Mouse (Mus musculus) neural tube, embryonic 12.5 days (tissue): ENCODE measurements around the gene Ostn. TPM values are rescaled to one million over a fixed set of nuclear protein-coding genes. Genes with fewer than 3 reads are reported as not detected.
A peak's percentile ranks its signal among the peaks of the same experiment; 100 is the strongest.

Experiments
- ATAC-seq: fragments of 200-750 bp; cut with Nextera tagmentation; 2 replicates; pipeline ENCODE4 v1.8.0; 2017; ENCODE audit warnings: low read depth, mild to moderate bottlenecking, moderate TSS enrichment, moderate library complexity; ENCODE audit not compliant: low FRiP score
- H3K27ac ChIP-seq: fragments of 300-500 bp; sonication (generic); 2 replicates; pipeline ENCODE4 v1.5.1; 2016
- H3K27me3 ChIP-seq: fragments of 300-500 bp; sonication (generic); replicated peaks from 2 replicates; pipeline ENCODE4 v1.6.1; 2016; ENCODE audit warnings: mild to moderate bottlenecking
- H3K36me3 ChIP-seq: fragments of 300-500 bp; sonication (generic); 2 replicates; pipeline ENCODE4 v1.6.1; 2016; ENCODE audit warnings: mild to moderate bottlenecking
- H3K4me1 ChIP-seq: fragments of 300-500 bp; sonication (generic); 2 replicates; pipeline ENCODE4 v1.6.1; 2016
- H3K4me2 ChIP-seq: fragments of 300-500 bp; sonication (generic); replicated peaks from 2 replicates; pipeline ENCODE4 v1.6.1; 2016; ENCODE audit warnings: mild to moderate bottlenecking
- H3K4me3 ChIP-seq: fragments of 300-500 bp; sonication (generic); 2 replicates; pipeline ENCODE4 v1.5.1; 2016
- H3K9ac ChIP-seq: fragments of 300-500 bp; sonication (generic); 2 replicates; pipeline ENCODE4 v1.6.1; 2016; ENCODE audit warnings: mild to moderate bottlenecking
- H3K9me3 ChIP-seq: fragments of 300-500 bp; sonication (generic); 2 replicates; pipeline ENCODE4 v1.6.1; 2016; ENCODE audit warnings: mild to moderate bottlenecking
- WGBS: fragments of 180-500 bp; shearing (Covaris S2); methylation state at CpG from one replicate; pipeline ENCODE4 v1.1.7; 2016; 5-methylcytosine and 5-hydroxymethylcytosine counted together
- polyA plus RNA-seq: library from polyadenylated mRNA; unstranded; fragments of >200 nt; fragmentation: Nextera tagmentation; extraction: Ambion mirVana; gene quantifications from 2 replicates; pipeline ENCODE4 v1.2.1, GENCODE M21; 2016

Gene Ostn
- polyA plus RNA-seq, 1 experiment from 2014 or later = not detected

DNA sequence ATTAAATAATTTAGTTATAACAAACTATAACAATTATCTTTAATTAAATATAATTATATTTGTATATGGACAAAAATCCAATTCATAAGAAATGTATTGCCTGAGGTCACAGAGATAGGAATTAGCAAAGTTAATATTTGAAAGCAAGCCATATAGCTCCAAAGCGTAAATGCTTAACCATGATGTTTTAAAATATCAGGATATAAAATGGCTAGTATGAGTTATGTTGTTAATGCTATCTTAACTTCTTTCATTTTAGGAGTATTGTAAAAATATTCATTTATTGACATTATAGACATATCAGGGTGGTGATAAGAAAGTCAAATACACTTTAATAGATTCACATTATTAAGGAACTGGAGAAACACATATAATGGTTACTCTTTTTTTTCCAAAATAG lies 52.8 kb downstream of the Ostn start:
- no peaks in the 10 kb centered on the region for H3K36me3 ChIP-seq
- H3K4me2 ChIP-seq = no peak overlapping the region
- no peaks in the 10 kb centered on the region for H3K27me3 ChIP-seq
- H3K9ac ChIP-seq = no peak overlapping the region
- no peaks in the 10 kb centered on the region for H3K9me3 ChIP-seq
- H3K27ac ChIP-seq = no peak overlapping the region
- H3K4me1 ChIP-seq = no peaks in the 10 kb centered on the region
- 91% methylated on average over 1 of the region's 1 CpGs for WGBS
- H3K4me3 ChIP-seq = no peak overlapping the region
- no peak for ATAC-seq

DNA sequence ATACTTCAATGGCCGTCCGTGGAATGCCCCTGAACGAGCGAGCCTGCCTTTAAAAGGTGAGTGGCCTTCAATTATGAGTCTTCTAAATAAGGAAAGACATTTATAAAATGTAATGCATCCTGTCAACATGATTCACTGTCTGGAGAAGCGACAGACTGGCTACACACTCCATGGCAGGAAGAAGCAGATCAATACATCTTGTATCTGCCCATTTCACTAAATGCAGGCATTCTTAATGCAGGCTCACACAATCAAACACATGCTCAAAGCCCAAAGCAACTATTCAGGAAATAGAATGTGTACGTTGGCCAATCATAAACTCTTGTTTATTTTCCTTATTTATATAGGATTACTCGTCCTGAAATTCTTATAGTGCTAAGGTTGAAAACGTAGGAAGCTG lies 62.9 kb downstream of the Ostn start, which contains the start of gene Uts2b:
Gene Uts2b (minus strand): TSS at position 49 of the 400 bp plus-strand sequence.
- no peak within 1 kb of the TSS for H3K4me2 ChIP-seq
- no peak within 1 kb of the TSS for H3K4me3 ChIP-seq
- no peaks in the 10 kb centered on the region for H3K27me3 ChIP-seq
- no peak within 1 kb of the TSS for H3K9ac ChIP-seq
- H3K4me1 ChIP-seq = no peaks in the 10 kb centered on the region
- no peaks in the 10 kb centered on the region for H3K9me3 ChIP-seq
- no peak within 1 kb of the TSS for H3K27ac ChIP-seq
- 0 out of 2 replicates have a peak, but pooled peaks have one; percentile 13 for ATAC-seq
- WGBS = 70% methylated on average over 8 of the region's 8 CpGs
- no peaks in the 10 kb centered on the region for H3K36me3 ChIP-seq

DNA sequence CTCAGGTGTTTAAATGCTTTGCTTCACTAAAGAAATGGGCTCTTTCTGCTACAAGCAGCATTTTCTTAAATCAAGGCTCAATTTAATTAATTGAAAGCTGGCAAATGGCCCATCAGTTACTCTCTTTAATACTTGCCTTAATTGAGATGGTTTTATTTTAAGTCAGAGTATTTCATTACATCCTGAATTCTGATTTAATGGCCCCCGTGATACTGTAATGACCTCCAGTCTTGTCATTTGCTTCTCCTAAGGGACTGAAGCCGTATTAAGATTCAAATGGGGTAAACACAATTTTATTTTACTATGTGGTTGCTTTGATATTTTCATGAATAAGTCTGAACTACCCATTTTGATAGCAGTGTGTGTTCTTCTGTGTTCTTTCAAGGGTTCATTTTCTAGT lies 63.4 kb downstream of the Ostn start:
- WGBS = 55% methylated on average over 2 of the region's 2 CpGs

DNA sequence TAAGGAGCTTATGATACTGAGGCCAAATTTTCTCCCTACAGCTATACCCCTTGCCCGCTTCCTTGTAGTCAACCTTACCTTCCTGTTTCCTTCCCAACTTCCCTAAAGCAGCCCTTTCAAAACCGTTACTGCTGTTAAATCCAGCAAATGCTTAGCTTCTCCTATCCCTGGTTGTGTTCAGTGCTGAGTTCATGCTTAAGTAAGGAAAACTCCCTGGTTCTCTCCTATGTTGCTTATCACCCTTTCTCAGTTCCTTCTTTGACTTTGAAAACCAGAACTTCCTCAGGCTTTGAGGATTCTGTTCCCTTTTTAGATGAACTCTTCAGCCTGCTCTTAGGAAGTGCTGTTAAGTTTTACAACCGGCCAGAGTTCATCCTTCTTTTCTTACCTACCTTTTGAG lies 66.8 kb downstream of the Ostn start:
- Histone ChIP-seq H3K27me3 (no peaks in the 10 kb centered on the region), H3K4me3 (no peak overlapping the region), H3K9me3 (no peaks in the 10 kb centered on the region), H3K27ac (no peak overlapping the region), H3K9ac (no peak overlapping the region), H3K4me2 (no peak overlapping the region), H3K4me1 (no peaks in the 10 kb centered on the region), H3K36me3 (no peaks in the 10 kb centered on the region)
- 72% methylated on average over 3 of the region's 3 CpGs for WGBS
- ATAC-seq = no peak

More for the DNA sequence above, 63.4 kb downstream of the Ostn start:
- no peaks in the 10 kb centered on the region for H3K9me3 ChIP-seq
- H3K4me1 ChIP-seq = no peaks in the 10 kb centered on the region
- H3K4me3 ChIP-seq = no peak overlapping the region
- no peak overlapping the region for H3K9ac ChIP-seq
- ATAC-seq = no peak
- H3K4me2 ChIP-seq = no peak overlapping the region
- H3K27me3 ChIP-seq = no peaks in the 10 kb centered on the region
- no peaks in the 10 kb centered on the region for H3K36me3 ChIP-seq
- no peak overlapping the region for H3K27ac ChIP-seq

DNA sequence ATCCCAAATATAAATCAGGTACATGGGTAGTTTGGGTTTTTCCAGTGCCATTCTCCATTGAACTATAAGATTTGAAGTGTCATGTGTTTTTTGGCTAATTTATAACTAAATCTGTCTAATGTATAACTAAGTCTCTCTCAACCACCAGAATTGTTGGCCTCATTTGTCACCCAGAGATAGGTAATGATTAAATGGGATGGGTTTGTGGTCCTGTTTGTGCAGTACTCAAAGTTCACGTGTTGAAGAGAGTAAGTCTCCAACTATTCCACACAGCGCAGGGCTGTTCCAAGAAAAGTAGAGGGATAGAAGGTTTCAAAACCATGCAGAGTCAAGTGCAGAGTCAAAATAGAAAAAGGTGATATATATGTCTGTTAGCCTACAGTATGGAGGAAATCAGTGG lies 68.0 kb downstream of the Ostn start:
- H3K4me2 ChIP-seq = no peak overlapping the region
- no peak overlapping the region for H3K27ac ChIP-seq

DNA sequence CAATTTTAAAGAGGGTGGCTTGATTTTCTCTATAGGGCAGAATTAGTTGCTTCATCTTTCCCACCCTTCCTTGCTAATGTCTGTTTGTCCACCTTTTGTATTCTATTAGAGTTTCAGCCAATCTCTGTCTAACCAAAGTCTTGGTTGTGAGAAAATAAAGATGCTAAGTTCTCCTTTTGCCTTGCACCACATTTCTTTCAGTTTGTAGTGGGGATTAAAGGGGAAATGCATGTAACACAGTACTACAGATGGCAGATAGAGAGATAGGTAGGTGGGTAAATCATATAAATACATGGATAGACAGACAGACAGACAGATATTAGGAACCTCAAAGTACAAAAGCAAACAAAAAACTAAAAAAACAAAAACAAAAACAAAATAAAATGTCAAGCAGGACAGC lies 69.3 kb downstream of the Ostn start:
- Histone ChIP-seq H3K36me3 (no peaks in the 10 kb centered on the region), H3K4me2 (no peak overlapping the region), H3K27me3 (no peaks in the 10 kb centered on the region), H3K9ac (no peak overlapping the region), H3K4me3 (no peak overlapping the region), H3K4me1 (no peaks in the 10 kb centered on the region), H3K27ac (no peak overlapping the region), H3K9me3 (no peaks in the 10 kb centered on the region)
- no peak for ATAC-seq

More for the DNA sequence above, 68.0 kb downstream of the Ostn start:
- Histone ChIP-seq H3K27me3 (no peaks in the 10 kb centered on the region), H3K9ac (no peak overlapping the region), H3K4me3 (no peak overlapping the region), H3K9me3 (no peaks in the 10 kb centered on the region), H3K4me1 (no peaks in the 10 kb centered on the region), H3K36me3 (no peaks in the 10 kb centered on the region)
- 88% methylated on average over 2 of the region's 2 CpGs for WGBS
- no peak for ATAC-seq

DNA sequence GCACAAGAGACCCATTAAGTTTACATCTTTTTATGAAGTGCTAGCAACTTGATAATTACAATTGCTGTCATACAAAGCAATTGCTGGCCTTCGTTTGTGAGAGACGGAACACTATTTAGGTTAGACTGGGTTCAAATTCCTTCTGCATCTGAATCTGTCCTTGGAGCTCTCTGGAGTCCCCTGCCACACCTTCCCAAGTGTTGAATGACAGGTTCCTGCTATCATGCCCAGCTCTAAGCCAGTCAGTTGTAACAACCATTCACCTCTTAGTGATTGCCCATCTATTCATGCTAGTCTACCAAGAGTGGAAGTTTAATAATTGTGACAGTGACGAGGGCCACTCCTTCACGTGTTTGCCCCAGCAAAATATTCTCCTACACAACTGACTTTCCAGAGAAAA lies 74.9 kb downstream of the Ostn start:
- H3K4me1 ChIP-seq = no peaks in the 10 kb centered on the region
- no peak overlapping the region for H3K4me3 ChIP-seq
- H3K27me3 ChIP-seq = no peaks in the 10 kb centered on the region
- no peaks in the 10 kb centered on the region for H3K36me3 ChIP-seq
- 84% methylated on average over 4 of the region's 4 CpGs for WGBS
- no peak overlapping the region for H3K4me2 ChIP-seq
- no peak for ATAC-seq
- H3K9me3 ChIP-seq = no peaks in the 10 kb centered on the region
- no peak overlapping the region for H3K27ac ChIP-seq
- H3K9ac ChIP-seq = no peak overlapping the region

DNA sequence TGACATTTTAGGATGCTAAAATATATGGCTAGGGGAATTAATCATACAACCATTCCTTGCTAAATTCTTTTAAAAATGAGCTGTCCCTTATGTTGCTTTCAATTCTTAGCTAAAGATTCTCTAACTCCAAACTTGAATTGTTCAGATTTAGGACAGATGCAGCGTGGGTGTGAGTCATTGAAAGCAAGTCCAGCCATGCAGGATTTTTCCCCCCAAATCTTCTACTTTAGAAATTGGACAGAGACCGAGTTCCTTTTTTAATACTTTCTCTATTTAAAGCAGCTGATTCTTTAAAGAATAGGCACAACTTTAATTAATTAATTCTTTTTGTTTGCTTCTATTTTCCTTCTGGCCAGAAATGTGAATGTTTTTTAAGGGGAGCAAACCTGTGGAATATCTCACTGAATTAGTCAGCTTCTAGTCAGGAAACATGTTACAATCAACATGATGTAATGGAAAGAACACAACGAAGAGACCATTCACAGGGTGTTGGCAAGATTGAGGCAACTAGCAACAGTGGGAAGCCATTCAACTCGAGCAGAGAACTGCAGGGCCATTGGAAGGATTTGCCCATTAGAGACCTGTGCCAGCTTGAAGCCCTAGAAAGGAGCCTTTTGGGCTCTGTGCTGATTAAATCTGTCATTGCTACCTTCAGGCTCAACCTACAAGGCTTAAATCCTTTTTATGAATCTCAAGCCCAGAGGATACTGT lies 77.8 kb downstream of the Ostn start:
- WGBS = 77% methylated on average over 4 of the region's 4 CpGs
- Histone ChIP-seq H3K4me1 (0 out of 2 replicates have a peak, but pooled peaks cover 4% of the 10 kb centered on the region), H3K27ac (no peak overlapping the region), H3K9ac (no peak overlapping the region), H3K4me3 (no peak overlapping the region), H3K4me2 (no peak overlapping the region), H3K9me3 (no peaks in the 10 kb centered on the region), H3K36me3 (no peaks in the 10 kb centered on the region), H3K27me3 (no peaks in the 10 kb centered on the region)
- no peak for ATAC-seq

DNA sequence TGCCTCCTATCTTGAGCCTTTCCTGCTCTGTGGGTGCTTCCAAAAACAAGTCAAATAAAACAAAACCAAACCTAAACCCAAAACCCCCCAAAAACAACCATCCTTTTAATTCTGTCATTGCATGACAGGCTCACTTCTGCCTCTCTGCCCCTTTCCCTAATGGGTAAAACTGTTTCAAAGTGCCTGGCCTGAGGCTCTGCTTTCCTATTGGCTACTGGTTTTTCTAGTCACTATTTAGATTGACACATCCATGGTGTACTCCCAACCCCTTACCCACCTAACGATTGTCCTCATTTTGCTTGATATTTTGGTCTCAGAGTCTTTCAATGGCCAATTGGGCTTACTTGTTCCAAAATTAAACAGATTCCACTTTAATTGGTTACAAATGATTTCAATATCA lies 78.4 kb downstream of the Ostn start:
- Histone ChIP-seq H3K4me3 (no peak overlapping the region), H3K9ac (no peak overlapping the region), H3K4me2 (no peak overlapping the region), H3K36me3 (no peaks in the 10 kb centered on the region), H3K27me3 (no peaks in the 10 kb centered on the region), H3K4me1 (peaks cover 10% of the 10 kb centered on the region; the same call in 1 of the 2 replicates), H3K27ac (no peak overlapping the region), H3K9me3 (no peaks in the 10 kb centered on the region)
- ATAC-seq = no peak
- 76% methylated on average over 1 of the region's 1 CpGs for WGBS

DNA sequence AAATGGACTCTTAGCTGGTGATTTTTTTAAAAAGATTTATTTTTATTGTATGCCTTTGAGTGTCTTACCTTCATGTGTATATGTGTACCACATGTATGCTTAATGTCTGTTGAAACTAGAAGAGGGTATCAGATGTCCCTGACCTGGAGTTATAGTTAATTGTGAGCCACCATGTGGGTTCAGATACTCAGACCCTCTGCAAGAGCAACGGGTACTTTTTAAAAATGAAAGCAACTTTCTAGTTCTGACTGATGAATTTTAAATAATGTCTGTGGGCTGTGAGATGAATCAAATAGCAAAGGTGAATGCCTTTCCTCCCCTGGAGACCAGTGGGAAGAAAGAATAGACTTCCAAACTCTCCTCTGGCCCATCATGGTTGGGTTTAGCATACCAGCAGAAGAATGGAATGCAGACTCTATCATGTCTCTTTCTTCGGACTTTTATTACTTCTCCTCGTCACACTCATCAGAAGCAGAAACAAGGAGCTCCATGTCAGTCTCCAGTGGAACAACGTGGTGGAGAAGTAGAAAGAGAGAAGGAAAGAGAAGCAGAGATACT lies 79.6 kb downstream of the Ostn start:
- Histone ChIP-seq H3K9ac (no peak overlapping the region), H3K27ac (no peak overlapping the region), H3K4me1 (peaks cover 15% of the 10 kb centered on the region; the same call in 1 of the 2 replicates), H3K4me2 (no peak overlapping the region), H3K9me3 (no peaks in the 10 kb centered on the region), H3K4me3 (no peak overlapping the region), H3K36me3 (no peaks in the 10 kb centered on the region), H3K27me3 (no peaks in the 10 kb centered on the region)
- 77% methylated on average over 4 of the region's 4 CpGs for WGBS
- ATAC-seq = no peak

DNA sequence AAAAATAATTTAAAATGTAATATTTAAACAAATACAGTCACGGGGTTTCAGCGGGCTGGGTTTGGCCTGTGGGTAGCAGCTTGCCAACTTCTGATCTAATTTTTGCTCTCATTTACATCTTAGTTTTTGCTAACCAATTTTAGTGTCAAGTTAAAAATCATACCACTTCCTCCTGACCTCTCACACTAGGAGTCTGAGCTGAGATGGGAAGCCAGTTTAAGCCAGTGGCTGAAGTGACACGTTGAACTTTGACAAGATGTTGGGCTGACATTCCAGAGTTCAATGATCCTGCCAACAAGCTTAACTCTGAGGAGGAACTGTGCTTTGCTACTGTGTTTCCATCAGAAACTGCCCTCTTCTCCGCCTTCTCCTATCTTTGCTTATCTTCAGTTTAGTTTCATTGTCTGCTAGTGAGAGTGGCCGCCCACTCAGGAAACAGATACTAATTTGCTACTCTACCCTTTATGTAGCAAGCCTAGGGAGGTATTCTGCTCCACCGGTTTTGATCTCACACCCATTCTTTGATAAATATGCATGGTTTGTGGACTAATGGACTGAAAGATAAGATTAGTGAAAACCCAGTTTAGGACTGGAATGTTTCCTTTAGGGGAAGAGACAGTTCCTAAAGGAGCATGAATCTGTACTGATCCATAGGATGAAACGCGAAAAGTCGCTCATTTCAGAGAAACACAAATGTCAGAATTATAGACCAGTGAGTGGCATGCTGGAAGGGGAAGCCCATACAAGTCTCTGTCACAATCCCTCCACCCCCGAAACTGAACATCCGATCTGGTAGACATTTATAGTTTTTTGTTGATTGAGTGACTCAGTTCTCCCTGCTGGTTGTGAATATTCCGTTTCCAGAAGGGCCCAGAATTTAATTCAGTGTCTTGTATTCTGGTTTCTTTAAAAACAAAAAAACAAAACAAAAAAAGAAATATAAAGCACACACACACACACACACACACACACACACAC lies 80.6 kb downstream of the Ostn start:
- H3K36me3 ChIP-seq = no peaks in the 10 kb centered on the region
- no peak overlapping the region for H3K27ac ChIP-seq
- no peak overlapping the region; the same call in 1 of the 2 replicates for H3K4me3 ChIP-seq
- peaks cover 16% of the 10 kb centered on the region; the same call in 1 of the 2 replicates for H3K4me1 ChIP-seq
- 56% methylated on average over 12 of the region's 12 CpGs for WGBS
- peak overlapping the region; percentile 68 for H3K4me2 ChIP-seq
- no peaks in the 10 kb centered on the region for H3K27me3 ChIP-seq
- H3K9ac ChIP-seq = peak overlapping the region; percentile 97
- no peaks in the 10 kb centered on the region for H3K9me3 ChIP-seq
- no peak for ATAC-seq
